In the genomic region with DNA sequence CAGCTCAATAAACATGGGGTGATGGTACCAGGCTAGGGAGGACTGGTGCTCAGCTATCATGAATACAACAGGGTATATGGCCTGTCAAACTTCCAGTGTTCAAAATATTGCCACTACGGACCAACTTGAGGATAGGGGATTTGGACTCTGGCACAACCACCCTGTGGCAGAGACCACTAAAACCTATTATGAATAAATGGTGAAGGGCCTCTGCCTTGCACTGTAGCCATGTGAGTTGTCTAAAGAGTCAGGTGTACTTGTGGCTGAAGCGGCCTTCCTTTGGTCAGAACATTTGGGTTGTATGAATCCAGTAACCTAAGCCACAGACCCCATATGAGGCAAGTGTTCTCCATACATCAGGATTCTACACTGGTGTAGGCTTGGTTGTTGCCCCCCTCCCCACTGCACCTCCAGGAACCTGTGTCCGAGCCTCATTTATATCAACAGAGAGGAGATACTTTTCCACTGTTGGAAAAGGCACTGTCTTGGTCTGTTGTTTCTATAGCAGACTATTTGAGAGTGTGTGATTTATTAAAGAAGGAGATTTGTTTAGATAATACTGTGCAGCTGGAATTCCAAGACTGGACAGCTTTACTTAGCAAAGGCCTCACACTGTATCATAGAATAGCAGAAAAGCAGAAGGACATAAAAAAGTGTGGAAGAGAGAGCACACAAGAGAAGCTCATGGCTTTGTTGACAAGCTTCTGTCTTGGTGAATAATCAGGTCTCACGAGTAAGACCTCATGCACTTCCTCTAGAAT, we compare ENCODE assay signal across 8 mouse cellular contexts.
"Had no signal": no experiment of that assay in that cellular context is flagged by ENCODE, and none has a peak within 500 bp of the region (broad histone marks: within the 10 kb centered on the region; RNA-seq: fewer than 3 reads in every experiment).

No protein-coding gene starts in this region.

- H3K27ac ChIP-seq: hindbrain, postnatal 0 days; limb, embryonic 15.5 days; liver, embryonic 12.5 days; midbrain, embryonic 13.5 days had no signal

- H3K4me2 ChIP-seq: limb, embryonic 15.5 days; liver, embryonic 12.5 days; midbrain, embryonic 13.5 days had no signal

- ATAC-seq: hindbrain, postnatal 0 days; liver, embryonic 12.5 days; midbrain, embryonic 13.5 days had no signal

- H3K27me3 ChIP-seq: limb, embryonic 15.5 days; liver, embryonic 12.5 days; midbrain, embryonic 13.5 days had no signal

- H3K4me1 ChIP-seq: limb, embryonic 15.5 days; liver, embryonic 12.5 days; midbrain, embryonic 13.5 days had no signal

- H3K9ac ChIP-seq: limb, embryonic 15.5 days; liver, embryonic 12.5 days; midbrain, embryonic 13.5 days had no signal

- H3K36me3 ChIP-seq: limb, embryonic 15.5 days; liver, embryonic 12.5 days; midbrain, embryonic 13.5 days had no signal

- H3K4me3 ChIP-seq: limb, embryonic 15.5 days; liver, embryonic 12.5 days; midbrain, embryonic 13.5 days had no signal

- DNase-seq: layer of hippocampus, adult 9-11 months; layer of hippocampus, postnatal 36 days; right cerebral cortex, postnatal 14 days; thymus, postnatal 36 days had no signal

- H3K9me3 ChIP-seq: limb, embryonic 15.5 days; liver, embryonic 12.5 days; midbrain, embryonic 13.5 days had no signal
